Mouse (Mus musculus) heart, postnatal 4 days (tissue): Measurements from ENCODE around the gene 2310039H08Rik. TPM values are rescaled to one million over a fixed set of nuclear protein-coding genes. Genes with fewer than 3 reads are reported as not detected.

Source experiments
- DNase-seq: peaks from one replicate; pipeline ENCODE4 v3.0.0; 2021
- total RNA-seq, 2 experiments: library from RNA; stranded (reverse); gene quantifications; 2 replicates each; pipeline ENCODE4 v1.2.3; 2021

Gene 2310039H08Rik
- total RNA-seq, result 10 to 100 TPM; 28.6 to 29.9 TPM

- peak; percentile 85 for DNase-seq
These were observed at the start of gene 2310039H08Rik for GRCm38 (mm10) chr17:46772404-46773277. Gene 2310039H08Rik, plus strand, starts transcription at chr17:46772635.

- DNase-seq, result no peak
These were observed 47.9 kb upstream of the 2310039H08Rik start for GRCm38 (mm10) chr17:46724477-46725084.

- DNase-seq, result peak; percentile 54
These were observed 47.2 kb upstream of the 2310039H08Rik start for GRCm38 (mm10) chr17:46725273-46725672.

GRCm38 (mm10) chr17:46725731-46726645 is 46.4 kb upstream of the 2310039H08Rik start:
- no peak for DNase-seq

- DNase-seq, result no peak
These were observed 45.2 kb upstream of the 2310039H08Rik start for GRCm38 (mm10) chr17:46727271-46727670.

GRCm38 (mm10) chr17:46728021-46728420 is 44.4 kb upstream of the 2310039H08Rik start:
- DNase-seq, result no peak

- no peak for DNase-seq
These were observed 43.9 kb upstream of the 2310039H08Rik start for GRCm38 (mm10) chr17:46728496-46728895.

- peak; percentile 33 for DNase-seq
These were observed 43.5 kb upstream of the 2310039H08Rik start, which contains the start of gene Gnmt for GRCm38 (mm10) chr17:46728904-46729318. Gene Gnmt, minus strand, starts transcription at chr17:46729168.

- no peak for DNase-seq
These were observed 38.4 kb upstream of the 2310039H08Rik start for GRCm38 (mm10) chr17:46734055-46734454.

GRCm38 (mm10) chr17:46735287-46735686 is 37.1 kb upstream of the 2310039H08Rik start:
- no peak for DNase-seq

- peak; percentile 33 for DNase-seq
These were observed 36.3 kb upstream of the 2310039H08Rik start for GRCm38 (mm10) chr17:46736160-46736559.

GRCm38 (mm10) chr17:46741305-46741704 is 31.1 kb upstream of the 2310039H08Rik start:
- no peak for DNase-seq

GRCm38 (mm10) chr17:46742986-46743385 is 29.4 kb upstream of the 2310039H08Rik start:
- no peak for DNase-seq

- DNase-seq, result no peak
These were observed 26.9 kb upstream of the 2310039H08Rik start for GRCm38 (mm10) chr17:46745506-46745905.

- no peak for DNase-seq
These were observed 25.2 kb upstream of the 2310039H08Rik start for GRCm38 (mm10) chr17:46747234-46747633.

GRCm38 (mm10) chr17:46747806-46748205 is 24.6 kb upstream of the 2310039H08Rik start:
- no peak for DNase-seq

- no peak for DNase-seq
These were observed 23.2 kb upstream of the 2310039H08Rik start for GRCm38 (mm10) chr17:46749282-46749681.

- DNase-seq, result no peak
These were observed 21.9 kb upstream of the 2310039H08Rik start for GRCm38 (mm10) chr17:46750580-46750979.

GRCm38 (mm10) chr17:46751056-46751793 is 21.2 kb upstream of the 2310039H08Rik start:
- DNase-seq, result no peak

- DNase-seq, result peak; percentile 98
These were observed 20.5 kb upstream of the 2310039H08Rik start, which contains the start of gene Cnpy3 for GRCm38 (mm10) chr17:46751794-46752556. Gene Cnpy3, minus strand, starts transcription at chr17:46752214.

GRCm38 (mm10) chr17:46758753-46759152 is 13.7 kb upstream of the 2310039H08Rik start:
- no peak for DNase-seq
